Mouse (Mus musculus): ENCODE data around the gene Tmem211. TPM values are rescaled to one million over a fixed set of nuclear protein-coding genes. Genes with fewer than 3 reads are reported as not detected.

Tmem211 gene
- not detected in 2 replicates for total RNA-seq (2021)
- long read RNA-seq, experiment 1 = 0 reads
- long read RNA-seq, experiment 2 = 0 reads

GRCm38 (mm10) chr5:113226632-113227102, at the start of gene Tmem211:
TSS of gene Tmem211 (plus strand) at chr5:113226909.
- DNase-seq = peak; percentile 90

GRCm38 (mm10) chr5:113179451-113179842, 47.3 kb upstream of the Tmem211 start:
- no peak for DNase-seq

- peak; percentile 92 for DNase-seq
Measured at GRCm38 (mm10) chr5:113179843-113180682, 46.6 kb upstream of the Tmem211 start.

DNA sequence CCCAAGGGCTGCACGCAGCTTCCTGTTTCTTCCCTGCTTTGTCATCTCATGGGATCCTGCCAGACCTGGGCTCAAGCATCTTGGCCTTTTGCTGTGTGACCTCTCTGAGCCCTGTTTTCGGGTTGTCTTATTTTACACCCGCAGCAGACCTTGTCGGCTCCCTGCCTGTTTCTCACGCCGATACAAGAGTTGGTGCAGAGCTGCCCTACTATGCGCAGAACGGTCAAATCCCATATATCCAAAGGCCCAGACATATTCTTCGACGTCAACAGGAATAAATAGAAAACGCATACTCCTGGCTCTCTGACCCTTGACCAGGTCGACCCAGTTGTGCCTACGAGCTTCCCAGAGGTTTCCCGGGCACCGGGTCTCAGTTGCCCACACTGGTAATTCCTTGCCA, 46.0 kb upstream of the Tmem211 start:
- DNase-seq = no peak

DNA sequence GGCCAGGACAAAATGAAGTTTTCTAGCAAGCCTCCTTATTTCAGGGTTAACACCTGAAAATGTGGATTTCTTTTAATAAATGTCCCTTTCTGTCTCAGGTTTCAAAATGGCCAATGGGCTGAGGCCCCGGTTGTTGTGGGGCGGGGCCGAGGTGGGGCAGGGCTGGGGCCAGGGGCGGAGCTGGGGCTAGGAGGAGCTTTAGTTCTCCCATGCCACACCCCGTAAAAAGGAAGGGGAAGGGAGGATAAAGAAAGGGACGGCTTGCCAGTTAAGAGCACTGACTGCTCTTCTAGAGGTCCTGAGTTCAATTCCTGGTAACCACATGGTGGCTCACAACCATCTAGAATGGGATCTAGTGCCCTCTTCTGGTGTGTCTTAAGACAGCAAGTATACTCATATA, 45.3 kb upstream of the Tmem211 start:
- DNase-seq = no peak

- DNase-seq = peak; percentile 43
Measured at GRCm38 (mm10) chr5:113190558-113190957, 36.2 kb upstream of the Tmem211 start.

GRCm38 (mm10) chr5:113191901-113192300, 34.8 kb upstream of the Tmem211 start:
- DNase-seq = no peak

DNA sequence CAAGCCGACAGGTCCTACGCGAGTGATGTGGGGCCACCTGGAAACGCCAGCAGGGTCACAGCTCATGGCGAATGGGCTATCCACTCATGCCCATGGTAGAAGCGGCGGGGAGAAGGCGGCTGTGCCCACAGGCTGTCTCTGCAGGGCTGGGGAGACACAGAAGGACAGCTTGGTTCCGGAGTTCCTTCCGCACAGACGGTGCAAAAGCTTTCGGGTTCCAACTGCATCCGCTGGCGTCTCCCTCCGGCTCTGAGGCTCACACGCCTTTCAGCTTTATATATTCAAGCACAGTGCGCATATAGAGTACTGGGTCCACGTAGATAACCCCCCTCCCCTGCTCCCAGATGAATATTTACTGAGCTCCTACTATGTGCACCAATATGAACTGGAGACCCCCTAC, 32.9 kb upstream of the Tmem211 start:
- DNase-seq = no peak

GRCm38 (mm10) chr5:113195451-113195850, 31.3 kb upstream of the Tmem211 start:
- DNase-seq = no peak

DNA sequence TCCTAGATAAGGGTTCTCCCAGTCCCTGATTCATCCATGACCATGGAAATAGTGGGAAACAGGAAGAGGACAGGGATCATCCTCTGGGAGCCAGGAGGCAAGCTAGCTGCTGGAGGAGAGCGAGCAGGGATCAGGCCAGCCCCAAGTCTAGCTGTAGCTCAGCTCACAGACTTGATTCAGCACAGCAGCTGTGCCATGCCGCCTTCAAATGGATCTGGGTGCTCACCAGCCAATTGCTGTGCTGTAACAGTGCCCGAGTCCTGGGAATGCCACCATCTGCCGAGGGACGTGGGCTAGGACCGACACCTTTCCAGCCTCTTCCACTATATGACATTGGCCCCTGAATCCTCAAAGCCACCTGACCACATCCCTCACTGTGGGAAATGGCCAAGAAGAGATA, 30.8 kb upstream of the Tmem211 start:
- DNase-seq = no peak

GRCm38 (mm10) chr5:113196916-113197794, 29.6 kb upstream of the Tmem211 start:
- DNase-seq = no peak

- no peak for DNase-seq
Measured at GRCm38 (mm10) chr5:113199126-113199771, 27.5 kb upstream of the Tmem211 start.

- no peak for DNase-seq
Measured at GRCm38 (mm10) chr5:113199772-113200134, 27.0 kb upstream of the Tmem211 start.

GRCm38 (mm10) chr5:113204193-113204592, 22.5 kb upstream of the Tmem211 start:
- DNase-seq = no peak

DNA sequence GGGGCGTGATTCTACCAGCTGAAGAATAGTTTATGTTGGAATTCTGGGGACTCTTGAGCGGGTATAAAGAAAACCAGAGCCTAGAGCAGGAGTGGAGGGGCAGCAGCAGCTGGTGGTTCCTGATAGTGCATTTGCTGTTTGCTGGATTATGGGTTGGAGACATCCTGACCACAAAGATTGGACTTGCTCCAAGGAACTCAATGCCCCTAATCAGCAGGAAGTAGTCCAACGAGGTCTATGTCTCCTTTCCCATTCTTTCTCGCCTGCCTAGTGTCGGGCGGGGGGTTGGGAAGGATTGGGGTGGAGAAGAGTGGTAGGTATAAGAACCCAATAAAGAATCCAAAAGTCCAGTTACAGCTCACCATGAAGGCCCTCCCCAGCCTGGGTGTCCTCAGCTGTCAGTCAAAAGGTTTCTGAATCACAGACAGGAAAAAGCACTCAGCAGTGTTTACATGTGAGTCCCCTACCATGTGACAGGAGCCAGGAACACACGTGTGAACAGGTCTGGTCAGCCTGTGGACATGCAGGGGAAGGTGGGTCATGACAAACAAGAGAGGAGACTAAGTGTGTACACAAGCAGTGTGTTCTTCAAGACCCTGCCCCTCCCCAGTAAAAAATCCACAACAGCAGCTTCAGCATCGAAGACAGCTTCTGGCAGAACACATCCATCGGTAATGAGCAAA, 19.9 kb upstream of the Tmem211 start:
- no peak for DNase-seq

DNA sequence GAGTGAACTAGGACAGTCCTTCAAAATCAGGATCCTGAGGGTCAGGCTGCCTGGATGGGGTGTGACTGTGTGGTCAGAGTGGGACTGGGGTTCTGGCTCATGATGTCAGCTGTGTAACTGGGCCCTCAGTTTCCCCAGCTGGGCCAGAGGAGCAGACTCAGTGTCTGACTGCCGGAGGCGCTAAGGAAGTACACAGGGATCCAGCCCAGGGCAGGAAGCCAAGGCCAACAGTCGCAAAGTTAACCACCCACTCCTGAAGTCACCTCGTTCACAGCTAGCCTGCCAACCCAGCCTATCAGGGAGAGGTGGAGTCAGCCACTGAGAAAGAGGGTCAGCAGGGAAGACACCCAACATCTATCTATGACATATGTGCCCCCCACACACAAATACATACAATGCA, 18.7 kb upstream of the Tmem211 start:
- DNase-seq = peak; percentile 48

DNA sequence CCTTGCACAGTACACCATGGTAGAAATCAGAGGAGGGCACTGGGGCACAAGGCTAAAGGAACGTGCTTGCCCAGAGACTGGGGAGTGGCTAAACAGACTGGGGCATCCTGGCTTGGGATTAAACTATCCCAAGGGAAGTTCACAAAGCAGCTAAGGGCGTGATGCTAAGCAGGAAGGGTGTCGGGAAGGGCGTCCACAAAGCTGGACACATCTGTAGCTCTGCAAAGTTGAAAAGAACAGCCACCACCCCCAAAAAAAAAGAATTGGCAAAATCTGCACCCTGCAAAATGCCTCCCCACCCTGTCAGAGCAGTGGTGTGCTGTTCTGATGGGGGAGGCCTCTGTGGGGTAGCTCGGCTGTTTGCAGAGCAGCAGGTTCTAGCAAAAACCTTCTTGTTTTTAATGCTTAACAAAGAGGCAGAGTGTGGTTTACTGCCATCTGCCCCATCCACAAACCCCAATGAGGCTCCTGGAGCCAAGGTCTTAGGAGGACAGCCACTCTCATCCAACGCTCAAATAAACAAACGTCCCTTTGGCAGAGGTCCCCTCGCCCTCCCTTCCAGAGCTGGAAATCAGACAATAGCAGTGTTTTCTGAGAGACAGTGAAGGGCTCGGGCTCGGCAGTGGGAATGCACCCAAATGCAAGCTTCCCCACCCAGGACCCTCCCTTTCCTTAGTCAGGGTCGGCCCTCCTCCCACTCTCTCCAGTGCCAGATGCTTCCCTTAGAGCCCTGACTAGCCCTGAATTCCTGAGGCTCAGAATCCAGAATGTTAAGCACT, 17.9 kb upstream of the Tmem211 start:
- peak; percentile 62 for DNase-seq

DNA sequence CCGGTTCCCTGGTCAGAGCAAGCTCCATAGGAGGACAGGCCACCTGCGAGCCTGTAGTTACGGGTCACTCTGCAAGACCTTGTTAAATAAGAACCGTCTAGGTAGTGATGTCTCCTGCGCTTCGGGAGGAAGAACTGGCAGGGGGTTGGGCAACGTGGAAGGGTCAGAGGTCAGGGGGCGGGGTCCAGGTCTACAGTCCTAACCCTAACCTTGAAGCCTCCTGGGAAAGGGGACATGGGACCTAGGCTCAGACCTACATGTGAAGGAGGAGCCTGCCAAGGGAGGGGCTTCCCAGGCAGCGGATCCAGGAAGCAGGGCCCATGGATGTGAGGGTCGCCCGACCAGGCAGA, 17.3 kb upstream of the Tmem211 start:
- DNase-seq = no peak

- peak; percentile 61 for DNase-seq
Measured at GRCm38 (mm10) chr5:113209898-113210297, 16.8 kb upstream of the Tmem211 start.

DNA sequence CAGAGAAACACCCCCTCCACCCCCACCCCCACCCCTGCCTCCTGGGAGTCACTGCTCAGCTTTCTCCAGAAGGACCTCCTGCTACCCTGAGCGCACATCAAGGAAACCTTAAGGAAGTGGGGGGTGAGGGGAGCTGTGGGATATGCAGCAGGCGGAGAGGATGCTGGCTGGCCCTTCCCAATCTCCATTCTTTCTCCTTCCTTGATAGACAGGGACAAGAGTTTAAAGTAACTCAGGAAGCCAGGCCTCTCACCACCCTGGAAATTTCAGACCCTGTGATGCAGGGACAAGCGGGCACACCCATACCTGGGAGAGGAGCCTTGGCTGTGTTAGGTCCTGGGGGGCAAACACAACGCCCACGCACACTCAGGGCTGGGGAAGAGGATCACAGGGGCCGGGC, 16.4 kb upstream of the Tmem211 start:
- peak; percentile 35 for DNase-seq

DNA sequence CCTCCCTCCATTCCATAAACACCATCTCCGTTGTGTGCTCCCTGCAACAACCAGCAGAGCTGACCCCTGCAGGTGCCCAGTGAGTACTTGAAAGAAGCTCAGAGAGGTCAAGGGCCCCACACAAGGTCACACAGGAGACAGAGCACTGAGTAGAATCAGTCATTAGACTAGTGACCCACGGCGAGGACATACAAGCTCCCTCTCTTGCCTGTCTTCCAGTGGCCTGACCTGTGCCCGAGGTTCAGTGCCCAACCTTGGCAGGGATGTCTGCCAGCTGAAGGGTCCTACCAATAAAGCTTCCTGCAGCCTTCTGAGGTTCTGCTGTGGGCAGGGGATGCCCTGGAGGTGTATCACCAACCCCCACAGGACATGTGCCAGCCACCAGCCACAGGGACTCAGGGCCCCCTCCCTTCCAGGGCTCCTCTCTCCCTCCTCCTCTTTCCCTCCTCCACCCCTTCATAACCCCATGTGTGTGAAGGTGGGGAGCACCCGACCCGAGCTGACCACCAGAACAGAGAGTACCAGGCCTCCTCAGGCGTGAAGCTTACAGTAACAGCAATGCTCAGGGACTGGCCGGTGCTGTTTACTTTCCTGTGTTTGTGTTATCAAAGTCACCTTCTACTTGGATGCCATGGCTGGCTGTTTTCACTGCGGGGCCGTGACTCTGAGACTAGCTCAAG, 14.4 kb upstream of the Tmem211 start:
- DNase-seq = no peak
